ENCODE assay signal across 23 mouse cellular contexts in genomic region chr16:30535075-30535474, GRCm38 (mm10). TPM values are rescaled to one million over a fixed set of nuclear protein-coding genes. Genes with fewer than 3 reads are reported as not detected.
"Had no signal": no experiment of that assay in that cellular context is flagged by ENCODE, and none has a peak within 500 bp of the region (broad histone marks: within the 10 kb centered on the region; RNA-seq: fewer than 3 reads in every experiment).

No protein-coding gene starts in this region.

- H3K4me1 ChIP-seq: liver, embryonic 12.5 days; liver, embryonic 15.5 days had no signal

- H3K9me3 ChIP-seq: kidney, embryonic 15.5 days; limb, embryonic 10.5 days; limb, embryonic 13.5 days; liver, embryonic 12.5 days; liver, embryonic 15.5 days; lung, embryonic 15.5 days; midbrain, embryonic 12.5 days; neural tube, embryonic 12.5 days; neural tube, embryonic 15.5 days; stomach, embryonic 15.5 days had no signal

- H3K27me3 ChIP-seq: kidney, embryonic 15.5 days; limb, embryonic 13.5 days; lung, embryonic 15.5 days; midbrain, embryonic 12.5 days; neural tube, embryonic 12.5 days; neural tube, embryonic 15.5 days; stomach, embryonic 15.5 days had no signal

- H3K4me3 ChIP-seq: kidney, embryonic 15.5 days; limb, embryonic 10.5 days; limb, embryonic 13.5 days; liver, embryonic 12.5 days; liver, embryonic 15.5 days; lung, embryonic 15.5 days; midbrain, embryonic 12.5 days; myocyte; neural tube, embryonic 12.5 days; neural tube, embryonic 15.5 days; stomach, embryonic 15.5 days had no signal

- H3K4me2 ChIP-seq: kidney, embryonic 15.5 days; limb, embryonic 13.5 days; liver, embryonic 12.5 days; liver, embryonic 15.5 days; lung, embryonic 15.5 days; midbrain, embryonic 12.5 days; neural tube, embryonic 12.5 days; neural tube, embryonic 15.5 days; stomach, embryonic 15.5 days had no signal

- DNase-seq: kidney, adult 8-10 months; kidney, postnatal 10 days; kidney, postnatal 36 days; liver; lung, adult 18-20 months; lung, postnatal 10 days; lung, postnatal 4 days; retina, postnatal 1 day; thymus, postnatal 36 days had no signal

- ATAC-seq: intestine, postnatal 0 days; liver, embryonic 12.5 days; midbrain, embryonic 16.5 days had no signal

- H3K27ac ChIP-seq: kidney, embryonic 15.5 days; limb, embryonic 10.5 days; limb, embryonic 13.5 days; liver, embryonic 12.5 days; liver, embryonic 15.5 days; lung, embryonic 15.5 days; midbrain, embryonic 12.5 days; neural tube, embryonic 12.5 days; neural tube, embryonic 15.5 days; stomach, embryonic 15.5 days had no signal

- H3K9ac ChIP-seq: kidney, embryonic 15.5 days; limb, embryonic 13.5 days; liver, embryonic 12.5 days; liver, embryonic 15.5 days; lung, embryonic 15.5 days; midbrain, embryonic 12.5 days; neural tube, embryonic 15.5 days; stomach, embryonic 15.5 days had no signal

- H3K36me3 ChIP-seq: kidney, embryonic 15.5 days; limb, embryonic 10.5 days; liver, embryonic 12.5 days; liver, embryonic 15.5 days; lung, embryonic 15.5 days; stomach, embryonic 15.5 days had no signal

RNA-seq across cellular contexts. Expression of gene Tmem44, which starts 15.6 kb away (rescaled TPM):
- total RNA-seq: monocyte, adult 5-6 weeks had no signal
